Mouse (Mus musculus) large intestine, adult 2 months (tissue): ENCODE results near the gene Tacr2. TPM values are rescaled to one million over a fixed set of nuclear protein-coding genes. Genes with fewer than 3 reads are reported as not detected.

Source experiments
- DNase-seq: peaks from one replicate; pipeline ENCODE4 v3.0.0-alpha.2; 2012; ENCODE audit warnings: low read depth, low spot score
- WGBS: fragments of 180-500 bp; shearing (Covaris S2); methylation state at CpG from one replicate; pipeline ENCODE4 v1.1.7; 2018; 5-methylcytosine and 5-hydroxymethylcytosine counted together
- polyA plus RNA-seq: library from polyadenylated mRNA; depleted of rRNA; stranded (reverse); fragments of >200 nt; gene quantifications from 2 replicates; pipeline ENCODE4 v1.2.3, GENCODE M21; 2012; rRNA removed

The Tacr2 gene
- polyA plus RNA-seq: 2.5 and 3.3 TPM in 2 replicates

DNA sequence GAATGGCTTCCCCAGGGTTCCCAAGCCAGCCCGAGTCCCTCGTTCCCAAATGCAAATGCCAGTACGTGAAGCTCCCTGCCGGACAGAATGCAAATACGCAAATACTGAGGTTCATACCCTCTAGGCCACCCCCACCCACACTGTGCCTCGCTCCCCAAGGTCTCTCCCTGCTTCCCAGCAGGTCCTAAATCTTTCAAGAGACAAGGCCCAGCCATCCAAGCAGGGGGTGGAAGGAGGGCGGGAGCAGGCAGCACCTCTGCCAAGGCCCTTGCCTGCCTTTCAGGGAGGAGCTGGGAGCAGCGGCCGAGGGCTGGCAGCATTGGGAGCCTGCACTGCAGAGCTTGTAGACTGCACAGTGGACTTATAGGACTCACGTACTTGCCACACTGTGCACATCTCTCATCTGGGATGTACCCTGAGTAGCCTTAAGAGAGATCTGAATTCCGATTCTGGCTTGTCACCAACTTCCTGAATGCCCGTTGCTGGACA lies at the start of gene Tacr2:
TSS of gene Tacr2 (plus strand) at position 439 of the 489 bp plus-strand sequence.
- DNase-seq: no peak
- WGBS: 74% methylated on average over 12 of the region's 12 CpGs

DNA sequence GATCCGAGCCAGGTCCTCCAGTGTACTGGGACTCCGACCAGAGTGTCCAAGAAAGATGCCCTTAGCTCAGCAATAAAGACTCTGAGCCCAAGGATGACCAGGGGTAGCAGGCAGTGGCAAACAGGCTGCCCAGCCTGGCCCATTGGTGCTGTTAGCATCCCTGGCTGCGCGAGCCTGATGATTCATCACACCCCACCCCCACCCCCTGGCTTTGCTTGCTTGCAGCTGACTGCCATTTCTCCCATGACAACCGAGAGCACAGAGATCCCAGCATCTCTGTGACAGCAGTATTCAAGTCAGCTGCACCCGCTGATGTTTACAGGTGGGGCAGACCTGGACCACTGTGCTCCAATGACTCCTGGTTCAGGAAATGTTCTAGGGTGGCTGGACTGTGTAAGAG lies 49.7 kb upstream of the Tacr2 start:
- DNase-seq: no peak
- 75% methylated on average over 6 of the region's 6 CpGs for WGBS

DNA sequence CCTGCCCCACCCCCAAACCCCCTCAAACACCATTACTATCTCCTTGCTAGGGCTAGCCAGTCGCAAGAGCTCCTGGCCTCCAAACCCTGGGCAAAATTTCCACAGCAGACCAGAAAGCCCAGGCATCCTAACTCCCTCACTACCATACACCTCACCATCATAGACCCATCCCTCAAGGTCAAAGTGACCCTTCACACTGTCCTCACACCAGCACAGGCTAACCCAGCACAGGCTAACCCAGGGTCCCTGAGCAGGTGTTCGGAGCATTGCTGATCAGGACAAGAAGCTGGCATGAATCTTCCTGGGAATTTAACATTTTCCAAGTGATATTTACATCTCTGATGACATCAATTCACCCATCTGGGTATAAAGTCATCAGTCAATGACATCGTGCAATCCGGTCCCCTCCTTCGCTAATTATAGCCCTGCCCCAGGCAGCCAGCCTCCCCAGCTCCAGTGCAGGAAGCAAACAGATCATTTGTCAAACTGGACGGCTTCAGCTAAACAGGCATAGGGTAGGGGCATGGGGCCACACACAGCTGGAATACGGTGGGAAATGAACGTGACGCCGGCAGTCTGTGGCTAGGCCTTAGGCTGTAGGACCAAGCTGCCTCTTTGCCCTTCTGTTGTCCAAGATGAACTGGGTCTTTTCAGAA lies 43.9 kb upstream of the Tacr2 start:
- WGBS: 59% methylated on average over 10 of the region's 10 CpGs

DNA sequence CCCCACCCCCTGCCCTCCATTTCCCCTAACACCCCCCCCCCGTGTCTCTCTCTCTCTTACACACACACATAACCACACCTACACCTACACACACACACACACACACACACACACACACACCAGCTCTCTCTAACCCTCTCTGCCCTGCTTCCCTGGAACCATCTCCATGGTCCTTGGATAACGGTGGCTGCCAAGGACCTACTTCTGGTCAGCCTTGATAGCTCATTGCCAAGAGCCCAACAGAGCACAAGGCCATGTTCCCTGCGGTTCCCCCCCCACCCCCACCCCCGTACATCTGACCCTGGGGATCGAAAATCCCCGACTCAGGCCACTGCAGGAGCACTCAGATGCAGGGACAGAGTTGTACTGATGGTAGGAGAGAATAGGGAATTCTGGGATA lies 40.9 kb upstream of the Tacr2 start:
- 76% methylated on average over 6 of the region's 6 CpGs for WGBS
- DNase-seq: no peak

More for the DNA sequence above, 43.9 kb upstream of the Tacr2 start:
- DNase-seq: no peak

DNA sequence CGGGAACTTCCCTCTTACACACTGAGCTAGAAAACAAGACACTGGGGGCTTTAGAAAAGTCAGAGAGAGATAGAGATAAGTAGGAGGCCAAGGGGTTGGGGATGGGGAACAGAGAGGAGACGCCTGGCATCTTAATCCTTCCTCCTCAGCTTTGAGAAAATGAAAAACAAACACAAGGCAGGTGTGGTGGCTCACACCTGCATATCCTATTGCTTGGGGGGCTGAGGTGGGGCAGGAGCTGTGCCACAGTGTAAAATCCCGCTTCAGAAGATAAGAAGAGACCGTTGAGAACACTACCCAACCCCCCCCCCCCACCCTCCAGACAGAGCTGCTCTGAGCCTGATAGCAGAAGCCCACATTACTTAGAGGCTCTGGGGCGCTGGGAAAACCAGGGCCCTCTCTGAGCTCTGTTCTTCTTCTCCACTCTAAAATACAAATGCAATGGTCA lies 37.0 kb upstream of the Tacr2 start:
- 26% methylated on average over 5 of the region's 5 CpGs for WGBS
- no peak for DNase-seq

DNA sequence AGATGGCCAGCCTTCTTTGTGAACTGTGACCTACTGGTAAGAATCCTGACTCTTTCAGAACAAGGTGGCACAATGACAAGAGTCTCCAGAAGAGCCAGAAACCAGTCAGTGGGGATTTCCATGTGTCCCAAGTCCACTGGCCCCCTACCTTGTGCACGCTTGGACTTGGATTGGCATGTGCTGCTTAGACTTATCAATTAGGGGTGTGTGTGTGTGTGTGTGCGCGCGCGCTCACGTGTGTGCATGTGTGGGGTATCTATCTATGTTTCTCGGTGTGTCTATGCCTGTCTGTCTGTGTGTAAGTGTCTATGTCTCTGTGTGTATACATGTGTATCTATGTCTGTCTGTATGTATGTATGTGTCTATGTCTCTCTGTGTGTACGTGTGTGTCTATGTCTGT lies 36.6 kb upstream of the Tacr2 start:
- 50% methylated on average over 8 of the region's 8 CpGs for WGBS
- no peak for DNase-seq

DNA sequence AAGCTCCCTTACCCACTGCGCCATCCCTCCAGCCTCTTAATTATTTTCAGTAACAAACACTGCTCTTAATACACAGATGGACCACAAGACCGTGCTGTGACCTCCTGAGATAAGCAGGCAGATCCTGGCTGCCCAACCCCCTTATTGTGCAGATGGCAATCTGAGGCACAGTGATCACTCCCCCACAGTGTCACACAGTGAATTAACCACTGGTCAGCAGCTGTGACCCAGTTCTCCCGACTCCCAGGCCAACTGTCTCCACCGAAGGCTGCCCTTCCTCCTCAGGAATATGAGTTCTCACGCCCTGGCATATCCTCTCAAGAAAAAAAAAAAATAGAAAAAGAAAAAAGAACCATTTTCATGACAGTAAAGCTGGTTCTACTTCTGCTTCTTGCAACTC lies 35.6 kb upstream of the Tacr2 start:
- 38% methylated on average over 5 of the region's 5 CpGs for WGBS

DNA sequence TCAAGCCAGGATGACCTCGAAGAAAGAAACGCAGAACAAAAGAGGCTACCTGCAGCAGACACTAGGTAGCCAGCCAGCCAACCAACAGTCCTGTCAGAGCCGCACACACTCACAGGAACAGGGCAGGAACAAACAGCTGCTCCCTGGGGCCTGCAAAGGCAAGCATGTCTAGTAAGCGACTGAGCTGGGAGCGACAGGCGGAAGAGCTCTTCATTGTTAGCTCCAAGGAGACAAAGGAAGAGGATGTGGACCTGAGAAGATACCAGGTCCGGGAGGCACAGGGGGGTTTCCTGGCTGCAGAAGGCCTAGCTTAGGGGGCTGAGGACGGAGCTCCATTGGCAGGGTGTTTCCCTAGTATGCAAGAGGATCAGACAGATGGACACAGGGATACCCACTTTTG lies 35.0 kb upstream of the Tacr2 start:
- 51% methylated on average over 8 of the region's 8 CpGs for WGBS
- no peak for DNase-seq

More for the DNA sequence above, 35.6 kb upstream of the Tacr2 start:
- no peak for DNase-seq

DNA sequence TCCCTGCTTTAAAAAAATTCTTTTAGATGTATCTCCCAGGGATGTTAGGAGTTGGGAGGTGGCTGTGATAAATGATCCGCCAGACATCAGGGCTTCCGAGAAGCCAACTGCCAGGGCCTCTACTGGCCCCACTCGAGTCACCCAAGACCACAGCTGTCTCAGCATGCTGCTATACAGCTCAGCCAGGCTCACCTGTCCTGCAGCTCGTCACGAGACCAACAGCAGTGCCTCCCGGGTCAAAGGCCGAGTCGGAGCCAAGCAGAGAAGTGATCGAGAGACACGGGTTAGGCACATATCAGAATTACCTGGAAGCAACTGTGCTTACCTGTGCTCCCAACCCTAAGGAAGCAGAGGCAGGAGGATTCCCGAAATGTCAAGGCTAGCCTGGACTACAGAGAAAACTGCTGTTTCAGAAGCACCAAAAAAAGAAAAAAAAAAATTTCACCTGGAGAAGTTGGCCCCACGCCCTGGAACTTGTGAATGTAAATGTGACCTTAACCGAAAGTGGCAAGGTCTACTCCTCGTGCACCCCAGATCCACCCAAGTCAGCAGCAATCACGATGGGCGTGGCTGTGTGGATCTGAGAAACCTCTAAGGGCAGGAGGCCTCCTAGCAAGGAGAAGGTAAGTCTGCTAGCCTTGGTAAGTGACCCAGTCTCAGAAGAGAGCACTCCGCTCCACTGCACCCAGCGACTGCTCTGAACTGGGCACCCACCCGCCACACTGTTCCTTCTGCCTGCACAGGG lies 34.0 kb upstream of the Tacr2 start:
- WGBS: 32% methylated on average over 19 of the region's 19 CpGs
- no peak for DNase-seq

DNA sequence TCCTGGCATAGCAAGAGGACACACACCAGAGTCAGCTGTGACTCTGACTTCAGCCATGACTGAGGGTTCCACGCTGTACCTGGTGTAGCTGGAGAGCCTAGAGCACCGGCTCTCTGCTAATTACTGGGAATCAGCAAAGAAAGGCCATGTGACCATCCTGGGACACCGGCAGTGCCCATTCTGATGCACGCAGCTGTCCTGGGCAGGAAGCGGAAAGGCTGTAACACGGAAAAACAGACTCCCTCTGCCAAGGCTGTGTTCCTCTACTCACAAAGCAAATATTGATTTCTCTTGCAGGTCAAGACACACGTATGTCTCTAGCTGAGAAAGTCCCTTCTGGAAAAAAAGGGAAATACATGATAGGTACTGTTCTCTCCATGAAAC lies 33.5 kb upstream of the Tacr2 start:
- WGBS: 28% methylated on average over 7 of the region's 7 CpGs
- no peak for DNase-seq

DNA sequence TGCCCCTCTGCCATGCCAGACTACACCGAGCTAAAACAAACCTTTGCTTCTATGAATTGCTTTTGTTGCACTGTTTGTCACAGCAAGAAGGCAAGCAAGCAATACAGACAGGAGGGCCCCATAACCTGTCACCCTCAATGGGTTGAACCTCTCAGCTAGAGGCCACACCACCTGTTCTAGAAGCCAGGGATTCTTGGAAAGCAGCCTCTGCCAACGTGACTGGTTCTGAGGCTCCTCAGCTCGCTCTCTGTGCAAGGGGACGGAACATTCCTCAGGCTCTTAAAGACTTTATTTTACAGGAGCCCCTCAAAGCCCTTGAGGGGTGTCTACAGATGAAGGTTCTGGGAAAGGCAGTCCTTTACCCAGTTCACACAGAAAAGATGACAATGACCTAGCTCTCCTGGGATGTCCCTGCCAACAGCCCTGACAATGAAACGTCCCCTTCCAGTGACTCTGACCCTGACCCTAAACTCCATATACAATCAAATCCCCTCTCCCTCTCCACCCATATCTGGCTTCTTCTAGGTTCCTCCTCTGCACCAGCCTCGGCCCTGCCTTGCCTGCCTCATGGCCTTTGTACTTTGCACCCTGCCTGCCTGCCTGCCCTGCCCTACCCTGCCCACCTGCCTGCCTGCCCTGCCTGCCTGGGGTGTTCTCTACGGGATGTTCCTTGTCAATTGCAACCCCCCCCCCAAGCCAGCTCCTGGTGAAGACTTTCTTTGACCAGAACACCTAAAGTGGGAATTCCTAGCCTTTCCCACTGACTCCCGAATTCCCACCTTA lies 31.3 kb upstream of the Tacr2 start:
- DNase-seq: no peak
- WGBS: 26% methylated on average over 8 of the region's 8 CpGs

DNA sequence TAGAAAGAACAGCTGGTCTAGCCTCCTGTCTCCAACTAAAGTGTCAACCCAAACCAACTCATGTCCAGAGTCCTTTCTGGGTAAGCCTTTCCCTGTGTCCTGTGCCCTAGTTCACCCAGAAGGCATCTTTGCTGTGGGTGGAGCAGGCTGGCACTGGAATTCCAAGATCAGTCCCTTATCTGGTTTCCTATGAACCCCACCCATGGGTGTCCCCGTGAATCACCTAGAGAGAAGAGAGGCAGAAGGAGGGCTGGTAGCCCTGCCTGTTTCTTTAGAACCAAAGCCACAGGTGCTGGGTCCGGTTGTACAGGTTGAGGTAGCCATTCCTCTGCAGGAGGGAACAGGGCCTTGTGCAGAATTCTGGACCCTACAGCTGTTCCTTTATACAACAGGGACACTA lies 30.6 kb upstream of the Tacr2 start:
- WGBS: 40% methylated on average over 2 of the region's 2 CpGs
- DNase-seq: peak; percentile 96

DNA sequence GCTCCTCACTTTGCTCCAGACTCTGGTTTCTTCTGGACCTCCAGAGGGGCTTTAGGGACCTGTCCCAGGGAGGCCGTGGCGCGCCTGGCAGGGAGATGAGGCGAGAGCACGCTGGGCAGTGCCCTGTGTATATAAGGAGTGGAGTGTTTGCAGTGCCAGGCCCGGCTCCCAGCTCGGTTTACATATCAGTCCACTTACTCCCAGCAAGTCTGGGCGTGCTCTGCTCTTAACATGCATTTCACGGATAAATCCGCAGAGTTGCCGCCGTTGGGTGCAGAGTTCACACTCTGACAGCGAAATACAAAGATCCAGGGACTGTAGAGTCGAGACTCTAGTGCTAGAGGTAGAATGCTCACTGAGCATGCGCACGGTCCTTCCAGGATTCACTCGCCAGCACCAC lies 29.5 kb upstream of the Tacr2 start:
- no peak for DNase-seq
- 23% methylated on average over 17 of the region's 17 CpGs for WGBS

DNA sequence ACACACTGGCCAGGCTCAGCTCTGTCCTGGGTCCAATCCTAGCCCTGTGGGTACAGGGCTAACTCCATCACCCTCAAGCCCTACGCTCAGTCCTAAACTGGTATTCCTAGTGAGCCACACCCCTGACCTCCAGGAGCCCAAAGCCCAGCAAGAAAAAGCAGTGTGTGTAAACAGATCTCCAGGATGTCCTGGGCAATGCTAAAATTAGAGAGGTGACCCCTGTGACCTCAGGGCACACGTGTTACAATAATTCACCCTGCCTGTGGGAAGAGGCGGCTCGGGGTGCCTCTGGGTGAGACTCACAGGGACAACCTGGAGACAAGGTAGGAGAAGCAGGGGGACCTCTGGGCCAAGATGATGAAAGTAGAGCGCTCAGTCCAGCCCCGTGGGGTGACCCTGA lies 28.0 kb upstream of the Tacr2 start:
- 44% methylated on average over 6 of the region's 6 CpGs for WGBS
- DNase-seq: no peak

DNA sequence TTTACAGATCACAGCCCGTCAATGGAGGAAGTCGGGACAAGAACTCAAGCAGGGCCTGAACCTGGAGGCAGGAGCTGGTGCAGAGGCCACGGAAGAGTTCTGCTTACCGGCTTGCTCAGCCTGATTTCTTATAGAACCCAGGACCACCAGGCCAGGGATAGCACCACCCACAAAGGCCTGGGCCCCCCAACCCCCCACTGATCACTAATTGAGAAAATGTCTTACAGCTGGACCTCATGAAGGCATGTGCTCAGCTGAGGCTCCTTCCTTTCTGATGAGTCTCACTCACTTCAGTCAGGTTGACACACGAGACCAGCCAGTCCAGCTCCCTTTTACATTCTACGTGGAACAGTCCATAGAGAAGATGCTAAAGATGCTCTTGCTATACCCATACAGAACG lies 26.4 kb upstream of the Tacr2 start:
- 81% methylated on average over 7 of the region's 7 CpGs for WGBS
- DNase-seq: no peak

DNA sequence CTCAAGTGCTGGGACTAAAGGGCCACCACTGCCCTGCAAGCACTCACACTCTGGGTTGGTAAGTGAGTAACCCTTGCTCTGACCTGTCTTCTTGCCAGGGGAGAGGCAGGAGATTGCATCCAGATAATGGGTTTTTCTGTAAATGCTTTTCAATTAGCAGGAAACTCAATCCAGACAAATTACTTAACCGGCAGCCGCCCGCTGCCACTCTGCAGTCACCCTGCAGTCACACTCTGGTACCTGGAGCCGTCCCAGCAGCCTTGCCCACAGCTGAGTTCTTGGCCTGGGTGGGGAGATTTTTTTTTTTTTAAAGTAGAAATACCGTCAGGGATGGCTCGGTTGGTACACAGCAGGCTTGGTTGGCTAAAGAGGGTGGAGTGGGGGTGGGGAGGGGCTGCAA lies 24.1 kb upstream of the Tacr2 start:
- WGBS: 19% methylated on average over 6 of the region's 6 CpGs

DNA sequence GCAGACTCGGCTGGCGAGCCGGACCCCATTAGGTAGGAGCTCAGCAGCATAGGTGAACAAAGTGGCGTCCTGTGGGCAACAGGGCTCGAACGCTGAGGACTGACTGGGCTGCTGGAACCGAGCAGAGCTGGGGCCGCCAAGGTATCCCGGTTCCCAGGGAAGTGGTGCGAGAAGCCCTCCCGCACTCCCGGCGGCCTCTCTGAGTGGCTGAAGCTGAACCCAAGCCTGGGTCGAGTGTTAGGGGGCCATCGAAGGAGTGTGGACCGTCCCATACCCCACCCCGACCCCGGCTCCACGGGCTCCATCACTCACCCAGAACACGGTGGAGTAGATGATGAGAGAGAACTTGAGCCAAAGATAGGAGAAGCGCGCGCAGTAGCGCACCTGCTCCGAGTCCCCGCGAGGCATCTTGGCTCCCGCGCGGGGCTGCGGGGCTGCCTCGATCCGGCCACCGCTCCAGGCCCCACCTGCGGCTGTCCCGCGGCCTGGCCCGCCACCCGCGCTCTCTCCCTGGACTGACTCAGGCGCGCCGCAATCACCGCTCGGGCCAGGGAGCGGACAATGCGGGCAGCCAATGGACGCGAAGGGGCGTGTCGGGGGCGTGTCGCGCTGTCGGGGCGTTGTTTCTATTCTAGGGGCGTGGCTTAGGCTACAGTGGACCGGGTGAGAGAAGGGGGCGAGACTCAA lies 21.4 kb upstream of the Tacr2 start, which contains the start of gene Tspan15:
TSS of gene Tspan15 (minus strand) at position 544 of the 687 bp plus-strand sequence.
- WGBS: 2% methylated on average over 59 of the region's 59 CpGs
- no peak for DNase-seq

More for the DNA sequence above, 24.1 kb upstream of the Tacr2 start:
- DNase-seq: no peak

DNA sequence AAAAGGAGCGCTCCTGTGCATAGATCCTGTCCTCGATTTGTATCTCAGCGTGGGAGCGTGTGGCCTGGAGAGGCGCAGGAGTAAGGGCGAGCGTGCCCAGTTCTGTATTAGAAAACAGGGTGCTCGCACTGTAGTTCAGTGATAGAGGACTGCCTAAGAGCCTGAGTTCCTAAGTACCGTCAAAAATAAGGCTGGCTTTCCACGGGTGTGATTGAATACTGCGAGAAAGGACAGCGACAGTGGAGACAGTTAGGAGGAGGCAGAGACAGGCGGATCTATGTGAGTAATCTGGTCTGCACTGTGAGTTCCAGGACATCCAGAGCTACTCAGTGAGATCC lies 20.9 kb upstream of the Tacr2 start:
- WGBS: 4% methylated on average over 13 of the region's 13 CpGs
- DNase-seq: no peak

DNA sequence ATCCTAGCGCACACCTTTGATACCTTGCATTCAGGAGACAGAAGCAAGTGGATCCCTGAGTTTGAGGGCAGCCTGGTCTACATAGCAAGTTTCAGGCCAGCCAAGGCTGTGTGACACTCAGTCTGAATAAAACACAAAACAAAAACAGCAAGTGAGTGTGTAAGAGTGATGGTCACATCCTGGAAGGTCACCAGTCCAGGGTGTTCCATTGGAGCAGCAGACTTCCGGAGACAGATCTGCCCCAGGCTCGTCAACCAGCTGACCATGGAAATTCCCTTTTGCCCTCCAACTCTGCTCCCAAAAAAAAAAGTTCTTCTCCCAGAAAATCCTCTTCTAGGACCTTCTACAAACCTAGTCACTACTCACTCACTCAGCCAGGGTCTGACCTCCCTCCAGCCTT lies 20.4 kb upstream of the Tacr2 start:
- DNase-seq: no peak
- 76% methylated on average over 3 of the region's 3 CpGs for WGBS

DNA sequence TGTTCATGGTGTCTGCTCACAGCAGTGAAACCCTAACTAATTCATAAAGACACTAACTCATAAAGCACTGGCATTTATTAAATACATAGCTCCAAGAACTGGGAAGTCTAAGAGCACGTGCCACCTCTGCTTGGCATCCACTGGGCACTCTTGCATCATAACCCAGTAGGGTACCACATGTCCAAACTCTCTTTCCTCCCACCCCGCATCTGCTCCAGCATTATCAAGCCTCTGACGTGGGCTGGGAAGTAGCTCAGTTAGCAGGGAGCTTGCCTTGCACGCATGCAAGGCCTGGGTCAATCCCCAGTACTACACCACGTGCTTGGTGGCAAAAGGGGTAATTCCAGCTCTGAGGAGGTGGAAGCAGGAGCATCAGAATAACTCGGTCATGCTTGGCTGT lies 16.1 kb upstream of the Tacr2 start:
- DNase-seq: no peak
- 92% methylated on average over 6 of the region's 6 CpGs for WGBS
